Mouse (Mus musculus): ENCODE measurements around the gene Cabp4.

DNA sequence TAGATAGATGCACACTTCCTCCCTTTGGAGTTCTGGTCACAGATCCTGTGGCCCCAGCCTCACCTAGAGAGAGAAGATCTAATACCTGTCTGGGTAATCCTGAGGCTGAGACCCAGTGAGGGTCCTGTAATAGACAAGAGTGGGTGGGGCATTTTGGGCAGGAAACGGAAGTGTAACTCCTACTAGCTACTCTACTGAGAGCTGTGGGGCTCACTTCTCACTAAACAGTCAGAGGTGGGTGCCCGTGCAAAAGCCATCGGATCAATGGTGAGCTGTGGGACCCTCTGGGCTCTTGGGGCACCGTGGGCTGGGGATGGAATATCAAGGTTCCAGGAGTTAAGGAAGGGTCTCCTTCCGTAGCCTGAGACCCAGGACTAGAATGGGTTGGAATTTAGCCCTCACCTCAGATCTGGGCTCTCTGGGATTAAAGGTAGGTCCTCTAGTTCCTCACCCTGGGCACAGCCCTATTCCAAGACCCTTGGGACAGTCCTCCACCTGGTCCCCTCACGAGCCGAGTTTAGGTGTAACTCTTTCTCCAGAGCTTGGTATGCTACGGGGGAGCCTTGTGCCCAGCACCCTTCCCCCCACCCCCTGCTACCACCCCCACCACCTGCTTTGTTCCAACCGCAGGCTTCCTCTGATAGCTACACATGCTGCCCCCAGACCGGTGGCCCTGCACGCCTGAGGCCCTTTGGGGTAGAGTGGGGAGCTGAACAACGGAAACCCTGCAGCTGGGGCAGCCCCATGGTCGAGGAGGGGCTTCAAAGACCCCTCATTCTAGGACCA, 10.8 kb upstream of the Cabp4 start:
- TF ChIP-seq POLR2A (IDR thresholded peaks at IDR 0.05; ENCODE audit: insufficient read length, low read depth) (peak; percentile 10), POLR2AphosphoS2 (IDR thresholded peaks at IDR 0.05; ENCODE audit: insufficient read length, low read depth) (peak; percentile 73), USF1 (IDR thresholded peaks at IDR 0.05; ENCODE audit: low read depth) (no peak), MAX (IDR thresholded peaks at IDR 0.05; ENCODE audit: low read depth) (no peak), TCF12 (IDR thresholded peaks at IDR 0.05; ENCODE audit: insufficient read depth, poor library complexity, severe bottlenecking) (no peak), MYOG (IDR thresholded peaks at IDR 0.05; ENCODE audit: control insufficient read depth in 1 of 3, insufficient read depth in 1 of 3, insufficient read length in 2 of 3, low read depth in 2 of 3) (no peak), E2F4 (IDR thresholded peaks at IDR 0.05; ENCODE audit: insufficient read depth) (no peak), MYOD1 (IDR thresholded peaks at IDR 0.05; ENCODE audit: control insufficient read depth in 1 of 3, insufficient read length in 2 of 3, low read depth in 2 of 3) (no peak), CEBPB (IDR thresholded peaks at IDR 0.05; ENCODE audit: insufficient read depth, poor library complexity, severe bottlenecking) (no peak), TCF3 (IDR thresholded peaks at IDR 0.05; ENCODE audit: insufficient read length, low read depth) (no peak), REST (IDR thresholded peaks at IDR 0.05; ENCODE audit: insufficient read depth, insufficient read length) (no peak), SRF (IDR thresholded peaks at IDR 0.05; ENCODE audit: control insufficient read depth, insufficient read length, low read depth) (no peak)
